7 mouse cellular contexts compared by ENCODE assay signal in the genomic region with DNA sequence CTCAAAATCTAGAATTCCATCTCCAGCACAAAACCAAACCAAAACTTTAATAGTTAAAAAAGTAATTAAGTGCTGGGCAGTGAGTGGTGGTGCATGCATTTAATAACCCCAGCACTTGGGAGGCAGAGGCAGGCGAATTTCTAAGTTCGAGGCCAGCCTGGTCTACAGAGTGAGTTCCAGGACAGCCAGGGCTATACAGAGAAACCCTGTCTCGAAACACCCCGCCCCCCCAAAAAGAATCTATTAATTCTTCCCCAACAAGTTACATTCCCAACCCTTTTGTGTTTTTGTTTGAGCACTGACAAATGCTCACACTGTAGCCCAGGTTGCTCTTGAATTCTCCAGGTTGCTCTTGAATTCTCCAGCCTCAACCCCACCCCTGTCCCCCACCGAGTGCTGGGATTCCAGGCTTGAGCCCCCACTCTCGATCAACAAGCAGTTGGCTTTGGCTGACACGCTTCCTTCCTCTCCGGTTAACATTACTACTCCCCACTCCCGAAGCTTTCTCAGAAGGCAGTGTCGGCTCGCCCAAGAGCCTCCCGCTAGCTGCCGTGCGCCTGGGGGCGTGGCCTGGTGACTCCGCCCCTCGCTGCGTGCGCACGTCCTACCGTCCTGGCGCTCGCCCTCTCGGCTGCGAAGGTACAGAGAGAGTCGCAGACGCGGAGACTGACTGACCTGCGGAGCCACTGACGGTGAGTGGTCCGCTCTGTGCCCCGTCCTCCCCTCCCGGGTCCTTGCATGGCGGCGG. TPM values are rescaled to one million over a fixed set of nuclear protein-coding genes. Genes with fewer than 3 reads are reported as not detected.
DNase-seq lines count a peak whose midpoint lies in the region; ATAC-seq lines count a peak whose summit lies in the region.

Gene Hmox2 (plus strand): TSS at position 582 of the 748 bp plus-strand sequence.

- peaks cover 5% of the 10 kb centered on the region; the same call in 1 of the 2 replicates for H3K4me1 ChIP-seq in intestine, embryonic 15.5 days (replicated peaks)
- H3K4me1 ChIP-seq in midbrain, embryonic 10.5 days = peaks cover 22% of the 10 kb centered on the region

- H3K9me3 ChIP-seq in intestine, embryonic 15.5 days = no peaks in the 10 kb centered on the region
- H3K9me3 ChIP-seq in midbrain, embryonic 10.5 days (replicated peaks) = no peaks in the 10 kb centered on the region

- H3K4me2 ChIP-seq in intestine, embryonic 15.5 days (replicated peaks) = peak within 1 kb of the TSS; percentile 77

- peak; percentile 98 for ATAC-seq in intestine, embryonic 15.5 days

- peak within 1 kb of the TSS; percentile 88 for H3K27ac ChIP-seq in intestine, embryonic 15.5 days
- peak within 1 kb of the TSS; percentile 88 for H3K27ac ChIP-seq in midbrain, embryonic 10.5 days (replicated peaks)

- no peaks in the 10 kb centered on the region for H3K36me3 ChIP-seq in intestine, embryonic 15.5 days
- H3K36me3 ChIP-seq in midbrain, embryonic 10.5 days = no peaks in the 10 kb centered on the region

- peak; percentile 97 for DNase-seq in adrenal gland, adult 18-20 months (ENCODE audit: low spot score in 2 of 2)
- peak; percentile 94 for DNase-seq in embryo, embryonic 11 days
- DNase-seq in gastrocnemius, postnatal 36 days = peak; percentile 92 to 93
- DNase-seq in left cerebral cortex, postnatal 25 days (ENCODE audit: low spot score in 2 of 2) = peak; percentile 92 to 94
- peak; percentile 92 for DNase-seq in midbrain, embryonic 10.5 days (ENCODE audit: low spot score)
- peak; percentile 92 for DNase-seq in right cerebral cortex, postnatal 4 days

- intact Hi-C loops in gastrocnemius, postnatal 36 days (cut with DNase I) = loop anchor here (5.0 kb wide), 1 partner anchor 61 kb away; no protein-coding TSS in a partner anchor
- intact Hi-C loops in left cerebral cortex, postnatal 25 days (cut with DNase I) = no loop called here

- H3K4me3 ChIP-seq in intestine, embryonic 15.5 days (replicated peaks) = peak within 1 kb of the TSS; percentile 94
- peak within 1 kb of the TSS; percentile 71 for H3K4me3 ChIP-seq in midbrain, embryonic 10.5 days

- 6% methylated on average over 35 of the region's 35 CpGs for WGBS in intestine, embryonic 15.5 days
- 6% methylated on average over 35 of the region's 35 CpGs for WGBS in midbrain, embryonic 10.5 days

- H3K9ac ChIP-seq in intestine, embryonic 15.5 days = peak within 1 kb of the TSS; percentile 93

- no peaks in the 10 kb centered on the region for H3K27me3 ChIP-seq in intestine, embryonic 15.5 days (replicated peaks)
- H3K27me3 ChIP-seq in midbrain, embryonic 10.5 days (ENCODE audit: low read depth, poor library complexity, severe bottlenecking) = 0 out of 2 replicates have a peak, but pooled peaks cover 4% of the 10 kb centered on the region

RNA-seq across cellular contexts. Expression of gene Hmox2, which starts in this region (rescaled TPM):
- 10 to 100 TPM; 73.5 to 83.8 TPM for total RNA-seq in adrenal gland, adult 18-20 months (2021)
- total RNA-seq in gastrocnemius, postnatal 36 days (2021) = 10 to 100 TPM; 31.5 to 35.3 TPM
- 90.4 and 91.7 TPM in 2 replicates for polyA plus RNA-seq in intestine, embryonic 15.5 days (2015; fragmentation: Nextera tagmentation; extraction: Ambion mirVana)
- 10 to 100 TPM; 79.0 to 80.3 TPM for total RNA-seq in left cerebral cortex, postnatal 25 days (2021)
- 73.9 and 76.1 TPM in 2 replicates for polyA plus RNA-seq in midbrain, embryonic 10.5 days (2016; fragmentation: Nextera tagmentation; extraction: Ambion mirVana)

Comparison
In these comparisons a context has a peak if more than half of its experiments do, and no peak if none do; other contexts are left out.
1. Peak in every context shown above with its lines: DNase-seq, ATAC-seq, H3K4me3 ChIP-seq and H3K27ac ChIP-seq.